Mouse (Mus musculus): ENCODE measurements around the gene Tab1.

GRCm38 (mm10) chr15:80087406-80088012 lies 45.4 kb upstream of the Tab1 start:
- TF ChIP-seq CTCF (IDR thresholded peaks at IDR 0.05; ENCODE audit: borderline replicate concordance, control insufficient read depth, extremely low read depth, insufficient read depth, low read length, poor library complexity) (no peak), POLR2A (IDR thresholded peaks at IDR 0.05; ENCODE audit: control insufficient read depth, extremely low read depth, insufficient read depth, low read length, poor library complexity) (no peak)

All from thymus, adult 2 months (tissue).